ENCODE assay signal across 8 mouse cellular contexts in the genomic region with DNA sequence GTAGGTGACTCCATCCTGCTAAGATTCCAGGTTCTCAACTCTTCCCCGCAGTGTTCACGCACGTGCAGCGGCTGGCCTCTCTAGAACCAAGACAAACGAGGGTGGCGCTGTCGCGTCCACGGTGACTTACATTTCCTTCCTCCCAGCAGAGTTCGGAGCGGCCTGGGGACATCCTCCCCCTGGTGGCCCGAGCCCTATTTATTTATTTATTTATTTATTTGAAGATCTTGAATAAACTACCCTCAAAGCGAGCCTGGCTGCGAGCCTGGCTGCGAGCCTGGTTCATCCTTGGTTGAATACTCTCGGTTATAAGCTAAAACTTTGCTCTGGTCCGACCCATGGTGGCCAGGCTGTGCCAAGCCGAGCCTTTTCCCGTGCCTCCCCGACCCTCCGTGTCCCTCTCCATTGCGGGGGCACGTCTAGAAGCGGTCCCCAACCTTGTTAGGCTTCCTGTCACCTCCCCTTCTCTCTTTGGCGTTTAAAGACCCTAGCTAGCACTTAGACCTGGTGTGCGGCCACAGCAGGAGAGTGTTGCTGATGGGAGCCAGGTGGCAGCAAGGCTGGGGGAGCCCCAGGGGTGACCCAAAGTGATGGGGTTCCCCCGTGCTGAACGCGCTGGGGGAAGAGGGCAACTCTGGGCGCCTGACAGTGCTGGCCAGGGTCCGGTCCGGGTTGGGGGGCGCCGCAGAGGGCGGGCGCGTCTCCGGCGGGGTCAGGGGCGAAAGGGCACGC. TPM values are rescaled to one million over a fixed set of nuclear protein-coding genes. Genes with fewer than 3 reads are reported as not detected.
DNase-seq lines count a peak whose midpoint lies in the region; ATAC-seq and TF ChIP-seq lines count a peak whose summit lies in the region.

No protein-coding gene starts in this region.

- H3K36me3 ChIP-seq in heart, adult 2 months (ENCODE audit: control insufficient read depth, insufficient read depth, low read length): no peaks in the 10 kb centered on the region
- H3K36me3 ChIP-seq in forebrain, embryonic 15.5 days: no peaks in the 10 kb centered on the region
- no peaks in the 10 kb centered on the region for H3K36me3 ChIP-seq in intestine, embryonic 15.5 days
- H3K36me3 ChIP-seq in liver, postnatal 0 days (replicated peaks; ENCODE audit: insufficient read depth, low read length): no peaks in the 10 kb centered on the region
- H3K36me3 ChIP-seq in neural tube, embryonic 11.5 days (ENCODE audit: control insufficient read depth, insufficient read depth, low read length): no peaks in the 10 kb centered on the region

- ATAC-seq in forebrain, embryonic 15.5 days (replicated peaks): no peak
- peak; percentile 48; the same call in 1 of the 2 replicates for ATAC-seq in intestine, embryonic 15.5 days
- ATAC-seq in liver, postnatal 0 days: peak; percentile 21
- no peak for ATAC-seq in neural tube, embryonic 11.5 days (ENCODE audit: insufficient read depth, low FRiP score, low TSS enrichment)

- 1% methylated on average over 35 of the region's 41 CpGs for WGBS in heart, adult 2 months
- WGBS in forebrain, embryonic 15.5 days: under 1% methylated on average over 29 of the region's 41 CpGs
- WGBS in intestine, embryonic 15.5 days: 4% methylated on average over 41 of the region's 41 CpGs
- WGBS in liver, postnatal 0 days (ENCODE audit: insufficient replicate concordance): under 1% methylated on average over 39 of the region's 41 CpGs
- WGBS in neural tube, embryonic 11.5 days: under 1% methylated on average over 36 of the region's 41 CpGs

- H3K9me3 ChIP-seq in forebrain, embryonic 15.5 days: no peaks in the 10 kb centered on the region
- H3K9me3 ChIP-seq in intestine, embryonic 15.5 days: peaks cover 4% of the 10 kb centered on the region; the same call in 1 of the 2 replicates
- peaks cover 5% of the 10 kb centered on the region for H3K9me3 ChIP-seq in liver, postnatal 0 days (ENCODE audit: low read length)
- H3K9me3 ChIP-seq in neural tube, embryonic 11.5 days (ENCODE audit: control insufficient read depth, low read length): no peaks in the 10 kb centered on the region

- peak overlapping the region; percentile 35 for H3K4me2 ChIP-seq in forebrain, embryonic 15.5 days (replicated peaks)
- H3K4me2 ChIP-seq in intestine, embryonic 15.5 days (replicated peaks): peak overlapping the region; percentile 85
- H3K4me2 ChIP-seq in liver, postnatal 0 days (ENCODE audit: low read depth, low read length): peak overlapping the region; percentile 68
- H3K4me2 ChIP-seq in neural tube, embryonic 11.5 days (ENCODE audit: low read depth): peak overlapping the region; percentile 54

- TF ChIP-seq CTCF in heart, adult 2 months (IDR thresholded peaks at IDR 0.05): peak; percentile 61
- peak; percentile 66 for TF ChIP-seq CTCF in liver, postnatal 0 days (IDR thresholded peaks at IDR 0.05; ENCODE audit: low read depth)

- 0 out of 2 replicates have a peak, but pooled peaks cover 2% of the 10 kb centered on the region for H3K4me1 ChIP-seq in heart, adult 2 months (ENCODE audit: control insufficient read depth, insufficient read depth, low read length)
- H3K4me1 ChIP-seq in forebrain, embryonic 15.5 days: peaks cover 47% of the 10 kb centered on the region
- peaks cover 32% of the 10 kb centered on the region for H3K4me1 ChIP-seq in intestine, embryonic 15.5 days (replicated peaks)
- peaks cover 28% of the 10 kb centered on the region for H3K4me1 ChIP-seq in liver, postnatal 0 days (ENCODE audit: insufficient read depth)
- H3K4me1 ChIP-seq in neural tube, embryonic 11.5 days (ENCODE audit: control insufficient read depth, insufficient read depth, low read length): peaks cover 46% of the 10 kb centered on the region

- H3K4me3 ChIP-seq in heart, adult 2 months: peak overlapping the region; percentile 2; the same call in 1 of the 2 replicates
- peak overlapping the region; percentile 21 for H3K4me3 ChIP-seq in forebrain, embryonic 15.5 days
- H3K4me3 ChIP-seq in intestine, embryonic 15.5 days (replicated peaks): peak overlapping the region; percentile 33
- H3K4me3 ChIP-seq in liver, postnatal 0 days (ENCODE audit: low read depth, low read length): peak overlapping the region; percentile 24
- H3K4me3 ChIP-seq in neural tube, embryonic 11.5 days (ENCODE audit: low read depth, low read length): peak overlapping the region; percentile 25

- no peaks in the 10 kb centered on the region for H3K79me2 ChIP-seq in heart, adult 2 months (replicated peaks; ENCODE audit: control insufficient read depth, insufficient read depth, low read length)

- no peak for TF ChIP-seq EP300 in heart, adult 2 months (IDR thresholded peaks at IDR 0.05; ENCODE audit: insufficient read depth, low read depth, low read length)
- TF ChIP-seq EP300 in liver, postnatal 0 days (IDR thresholded peaks at IDR 0.05; ENCODE audit: low read depth): no peak

- intact Hi-C loops in heart, adult 2 months (cut with DNase I): loop anchor here (10.0 kb wide), 1 partner anchor 192 kb away; no protein-coding TSS in a partner anchor
- intact Hi-C loops in heart, postnatal 25 days (cut with DNase I): loop anchor here (5.0 to 10.0 kb wide), 2 partner anchors 175 to 192 kb away; a partner anchor contains a TSS

- no peak overlapping the region for H3K9ac ChIP-seq in heart, adult 2 months (ENCODE audit: low read depth, low read length)
- 0 out of 2 replicates have a peak overlapping the region, but pooled peaks have one; percentile 0 for H3K9ac ChIP-seq in forebrain, embryonic 15.5 days (replicated peaks)
- peak overlapping the region; percentile 23 for H3K9ac ChIP-seq in intestine, embryonic 15.5 days
- H3K9ac ChIP-seq in liver, postnatal 0 days (replicated peaks): no peak overlapping the region
- peak overlapping the region; percentile 49 for H3K9ac ChIP-seq in neural tube, embryonic 11.5 days (ENCODE audit: low read length)

- peak; percentile 48 to 50 for DNase-seq in heart, adult 2 months
- DNase-seq in heart, postnatal 25 days (ENCODE audit: low spot score): no peak
- DNase-seq in adrenal gland, postnatal 10 days: peak; percentile 43
- peak; percentile 67 for DNase-seq in liver, postnatal 0 days
- peak; percentile 81 for DNase-seq in neural tube, embryonic 11.5 days (ENCODE audit: low spot score)
- no peak for DNase-seq in MN1 (ENCODE audit: low spot score)

- TF ChIP-seq POLR2A in heart, adult 2 months (IDR thresholded peaks at IDR 0.05; ENCODE audit: insufficient read depth, low read depth, low read length): no peak

- peaks cover 9% of the 10 kb centered on the region for H3K27me3 ChIP-seq in heart, adult 2 months (ENCODE audit: control insufficient read depth, insufficient read depth, low read length)
- H3K27me3 ChIP-seq in forebrain, embryonic 15.5 days: peaks cover 58% of the 10 kb centered on the region
- peaks cover 45% of the 10 kb centered on the region for H3K27me3 ChIP-seq in intestine, embryonic 15.5 days (replicated peaks)
- H3K27me3 ChIP-seq in liver, postnatal 0 days (ENCODE audit: insufficient read depth, low read length): peaks cover 66% of the 10 kb centered on the region
- H3K27me3 ChIP-seq in neural tube, embryonic 11.5 days (ENCODE audit: control insufficient read depth, insufficient read depth, low read length): peaks cover 19% of the 10 kb centered on the region; the same call in 1 of the 2 replicates

- no peak overlapping the region for H3K27ac ChIP-seq in heart, adult 2 months
- H3K27ac ChIP-seq in forebrain, embryonic 15.5 days (replicated peaks): no peak overlapping the region
- no peak overlapping the region for H3K27ac ChIP-seq in intestine, embryonic 15.5 days
- H3K27ac ChIP-seq in liver, postnatal 0 days (ENCODE audit: low read depth): no peak overlapping the region; the same call in 1 of the 2 replicates
- H3K27ac ChIP-seq in neural tube, embryonic 11.5 days (ENCODE audit: low read depth, low read length): peak overlapping the region; percentile 45

RNA-seq across cellular contexts. Expression of a gene that starts 8.1 kb away (rescaled TPM):
- not detected for total RNA-seq in heart, adult 2 months (2021)
- not detected in 2 replicates for polyA plus RNA-seq in heart, adult 2 months (2012; rRNA removed)
- total RNA-seq in heart, postnatal 25 days (2021): not detected
- not detected for total RNA-seq in adrenal gland, postnatal 10 days (2021)
- polyA plus RNA-seq in forebrain, embryonic 15.5 days (2015; fragmentation: Nextera tagmentation; extraction: Ambion mirVana): not detected in 2 replicates
- polyA plus RNA-seq in intestine, embryonic 15.5 days (2015; fragmentation: Nextera tagmentation; extraction: Ambion mirVana): not detected in 2 replicates
- not detected in 2 replicates for polyA plus RNA-seq in liver, postnatal 0 days (2015; fragmentation: Nextera tagmentation; extraction: Ambion mirVana)
- not detected in 2 replicates for polyA plus RNA-seq in neural tube, embryonic 11.5 days (2014; fragmentation: Nextera tagmentation; extraction: Ambion mirVana)

RNA-seq across cellular contexts. Expression of a gene that starts 48.9 kb away (rescaled TPM):
- not detected for total RNA-seq in heart, adult 2 months (2021)
- polyA plus RNA-seq in heart, adult 2 months (2012; rRNA removed): 0.06 and 0.08 TPM in 2 replicates
- total RNA-seq in heart, postnatal 25 days (2021): not detected
- under 1 TPM; 0.27 to 0.45 TPM for total RNA-seq in adrenal gland, postnatal 10 days (2021)
- polyA plus RNA-seq in forebrain, embryonic 15.5 days (2015; fragmentation: Nextera tagmentation; extraction: Ambion mirVana): not detected in 2 replicates
- polyA plus RNA-seq in intestine, embryonic 15.5 days (2015; fragmentation: Nextera tagmentation; extraction: Ambion mirVana): 0.04 and 0.11 TPM in 2 replicates
- polyA plus RNA-seq in liver, postnatal 0 days (2015; fragmentation: Nextera tagmentation; extraction: Ambion mirVana): 1.1 and 1.4 TPM in 2 replicates
- polyA plus RNA-seq in neural tube, embryonic 11.5 days (2014; fragmentation: Nextera tagmentation; extraction: Ambion mirVana): not detected in 2 replicates

RNA-seq across cellular contexts. Expression of a gene that starts 59.1 kb away (rescaled TPM):
- not detected for total RNA-seq in heart, adult 2 months (2021)
- not detected in 2 replicates for polyA plus RNA-seq in heart, adult 2 months (2012; rRNA removed)
- total RNA-seq in heart, postnatal 25 days (2021): not detected
- not detected for total RNA-seq in adrenal gland, postnatal 10 days (2021)
- polyA plus RNA-seq in forebrain, embryonic 15.5 days (2015; fragmentation: Nextera tagmentation; extraction: Ambion mirVana): not detected in 2 replicates
- polyA plus RNA-seq in intestine, embryonic 15.5 days (2015; fragmentation: Nextera tagmentation; extraction: Ambion mirVana): not detected in 2 replicates
- not detected in 2 replicates for polyA plus RNA-seq in liver, postnatal 0 days (2015; fragmentation: Nextera tagmentation; extraction: Ambion mirVana)
- polyA plus RNA-seq in neural tube, embryonic 11.5 days (2014; fragmentation: Nextera tagmentation; extraction: Ambion mirVana): not detected in 2 replicates

Comparison
In these comparisons a context has a peak if more than half of its experiments do, and no peak if none do; other contexts are left out.
1. DNase-seq: peak in heart, adult 2 months (2 of 2), adrenal gland, postnatal 10 days (single experiment), liver, postnatal 0 days (single experiment) and neural tube, embryonic 11.5 days (single experiment); none in heart, postnatal 25 days (single experiment) and MN1 (single experiment).
2. H3K9ac ChIP-seq: peak in forebrain, embryonic 15.5 days (single experiment), intestine, embryonic 15.5 days (single experiment) and neural tube, embryonic 11.5 days (single experiment); none in heart, adult 2 months (single experiment) and liver, postnatal 0 days (single experiment).
3. ATAC-seq: peak in intestine, embryonic 15.5 days (single experiment) and liver, postnatal 0 days (single experiment); none in forebrain, embryonic 15.5 days (single experiment) and neural tube, embryonic 11.5 days (single experiment).
4. H3K4me2 ChIP-seq: peak in every context shown above with its lines; median percentile 85 in intestine, embryonic 15.5 days; 68 in liver, postnatal 0 days; 54 in neural tube, embryonic 11.5 days; 35 in forebrain, embryonic 15.5 days.
5. Peak in every context shown above with its lines, with median percentiles within 50 percentile points of each other: H3K4me3 ChIP-seq.